Mouse (Mus musculus) bone marrow, adult 2 months (tissue): ENCODE data around the gene Maf. TPM values are rescaled to one million over a fixed set of nuclear protein-coding genes. Genes with fewer than 3 reads are reported as not detected.

Source experiments
- H3K27ac ChIP-seq: fragments of 200-500 bp; 2 replicates; pipeline ENCODE4 v1.5.1; 2012; ENCODE audit warnings: low read depth, mild to moderate bottlenecking, control low read depth, inconsistent platforms, low read length; ENCODE audit not compliant: control insufficient read depth, poor library complexity, insufficient read depth
- H3K4me1 ChIP-seq: fragments of 200-500 bp; 2 replicates; pipeline ENCODE4 v1.6.1; 2011; ENCODE audit warnings: low read length; ENCODE audit not compliant: control insufficient read depth, insufficient read depth
- H3K4me3 ChIP-seq: fragments of 200-500 bp; replicated peaks from 2 replicates; pipeline ENCODE3; 2011; ENCODE audit warnings: mild to moderate bottlenecking, low read depth, low read length, control low read depth; ENCODE audit not compliant: control insufficient read depth
- CTCF ChIP-seq: fragments of 200-500 bp; IDR thresholded peaks from 2 replicates; pipeline ENCODE4 v1.5.1; 2011; ENCODE audit warnings: low read length, control low read depth; ENCODE audit not compliant: control insufficient read depth, insufficient read depth
- POLR2A ChIP-seq: fragments of 200-500 bp; IDR thresholded peaks from 2 replicates; pipeline ENCODE4 v1.6.1; 2011; ENCODE audit warnings: low read depth, mild to moderate bottlenecking, control low read depth, low read length, borderline replicate concordance; ENCODE audit not compliant: control insufficient read depth
- WGBS: fragments of 180-500 bp; shearing (Covaris S2); methylation state at CpG from one replicate; pipeline ENCODE4 v1.1.7; 2018; 5-methylcytosine and 5-hydroxymethylcytosine counted together
- polyA plus RNA-seq: library from polyadenylated mRNA; stranded (reverse); fragments of >200 nt; gene quantifications from 2 replicates; pipeline ENCODE4 v1.2.4, GENCODE M21; 2011; ENCODE audit warnings: low replicate concordance; ENCODE audit not compliant: missing spikeins, insufficient read depth, insufficient read length

Maf gene
- polyA plus RNA-seq = 8.2 and 11.1 TPM in 2 replicates

- H3K4me1 ChIP-seq = no peaks in the 10 kb centered on the region
- peak within 1 kb of the TSS; percentile 82 for H3K4me3 ChIP-seq
- TF ChIP-seq CTCF (no peak), POLR2A (no peak; the same call in 1 of the 2 replicates)
- under 1% methylated on average over 43 of the region's 43 CpGs for WGBS
- peak within 1 kb of the TSS; percentile 86 for H3K27ac ChIP-seq
Observed at GRCm38 (mm10) chr8:115707731-115708590, at the start of gene Maf. Gene Maf, minus strand, starts transcription at chr8:115707794.

GRCm38 (mm10) chr8:115756965-115757364 is 49.4 kb upstream of the Maf start:
- WGBS = 82% methylated on average over 3 of the region's 3 CpGs
- TF ChIP-seq POLR2A (no peak), CTCF (no peak)
- Histone ChIP-seq H3K4me3 (no peak overlapping the region), H3K27ac (no peak overlapping the region), H3K4me1 (no peaks in the 10 kb centered on the region)

GRCm38 (mm10) chr8:115756027-115756426 is 48.4 kb upstream of the Maf start:
- H3K4me1 ChIP-seq = no peaks in the 10 kb centered on the region
- H3K27ac ChIP-seq = no peak overlapping the region
- TF ChIP-seq CTCF (no peak), POLR2A (no peak)
- H3K4me3 ChIP-seq = no peak overlapping the region
- WGBS = 67% methylated on average over 2 of the region's 2 CpGs

GRCm38 (mm10) chr8:115754694-115755093 is 47.1 kb upstream of the Maf start:
- Histone ChIP-seq H3K4me1 (no peaks in the 10 kb centered on the region), H3K4me3 (no peak overlapping the region), H3K27ac (no peak overlapping the region)
- TF ChIP-seq POLR2A (no peak), CTCF (no peak)
- 54% methylated on average over 2 of the region's 2 CpGs for WGBS

- no peak overlapping the region for H3K4me3 ChIP-seq
- TF ChIP-seq POLR2A (no peak), CTCF (no peak)
- WGBS = 80% methylated on average over 8 of the region's 8 CpGs
Observed at GRCm38 (mm10) chr8:115753801-115754200, 46.2 kb upstream of the Maf start.

GRCm38 (mm10) chr8:115747426-115747825 is 39.8 kb upstream of the Maf start:
- H3K4me3 ChIP-seq = no peak overlapping the region
- TF ChIP-seq POLR2A = no peak
- TF ChIP-seq CTCF = no peak
- no peak overlapping the region for H3K27ac ChIP-seq
- H3K4me1 ChIP-seq = no peaks in the 10 kb centered on the region
- 82% methylated on average over 10 of the region's 10 CpGs for whole genome bisulfite sequencing

More at GRCm38 (mm10) chr8:115753801-115754200, 46.2 kb upstream of the Maf start:
- no peaks in the 10 kb centered on the region for H3K4me1 ChIP-seq
- H3K27ac ChIP-seq = no peak overlapping the region

GRCm38 (mm10) chr8:115745648-115746047 is 38.1 kb upstream of the Maf start:
- TF ChIP-seq CTCF (no peak), POLR2A (no peak)
- 23% methylated on average over 2 of the region's 2 CpGs for WGBS
- Histone ChIP-seq H3K27ac (no peak overlapping the region), H3K4me3 (no peak overlapping the region), H3K4me1 (no peaks in the 10 kb centered on the region)

- Histone ChIP-seq H3K27ac (no peak overlapping the region), H3K4me1 (no peaks in the 10 kb centered on the region), H3K4me3 (no peak overlapping the region)
- 53% methylated on average over 2 of the region's 2 CpGs for WGBS
- TF ChIP-seq CTCF = no peak
- TF ChIP-seq POLR2A = no peak
Observed at GRCm38 (mm10) chr8:115743441-115743840, 35.8 kb upstream of the Maf start.
